Mouse (Mus musculus) gastrocnemius, adult 18-20 months (tissue): ENCODE data around the gene Irf9. TPM values are rescaled to one million over a fixed set of nuclear protein-coding genes. Genes with fewer than 3 reads are reported as not detected.

Source experiments
- DNase-seq: peaks from one replicate; pipeline ENCODE4 v3.0.0; 2021; ENCODE audit warnings: low spot score
- total RNA-seq, 2 experiments: library from RNA; stranded (reverse); gene quantifications; 2 replicates each; pipeline ENCODE4 v1.2.3; 2021

The Irf9 gene
- total RNA-seq, 2 experiments from 2014 or later, result 2.9 to 4.8 TPM

- no peak for DNase-seq
These were observed 54.6 kb downstream of the Irf9 start for GRCm38 (mm10) chr14:55658011-55658410.

Other genes with a start within 250 kb of the Irf9 start
- gene Dhrs4, start 124.8 kb upstream of the Irf9 start, total RNA-seq, result 10 to 100 TPM; 37.1 to 46.0 TPM
- under 1 TPM; 0.26 to 0.41 TPM for gene Carmil3, start 112.9 kb upstream of the Irf9 start, total RNA-seq
- not detected for gene Cpne6, start 93.1 kb upstream of the Irf9 start, total RNA-seq
- not detected for gene Nrl, start 78.6 kb upstream of the Irf9 start, total RNA-seq
- 1 to 10 TPM; 2.8 to 3.1 TPM for gene Pck2, start 63.3 kb upstream of the Irf9 start, total RNA-seq
- 100 to 1,000 TPM; 134 to 136 TPM for gene Dcaf11, start 43.6 kb upstream of the Irf9 start, total RNA-seq
- gene A730061H03Rik, start 43.2 kb upstream of the Irf9 start, total RNA-seq, result not detected
- 100 to 1,000 TPM; 273 to 289 TPM for gene Fitm1, start 28.0 kb upstream of the Irf9 start, total RNA-seq
- gene Psme1, start 25.4 kb upstream of the Irf9 start, total RNA-seq, result 10 to 100 TPM; 65.1 to 72.7 TPM
- gene Emc9, start 18.3 kb upstream of the Irf9 start, total RNA-seq, result 10 to 100 TPM; 38.2 to 40.5 TPM
- gene Psme2, start 12.5 kb upstream of the Irf9 start, total RNA-seq, result 10 to 100 TPM; 50.1 to 56.1 TPM
- gene Rnf31, start 11.9 kb upstream of the Irf9 start, total RNA-seq, result 10 to 100 TPM; 19.0 to 19.8 TPM
- gene Rec8, start 14.5 kb downstream of the Irf9 start, total RNA-seq, result not detected
- 10 to 100 TPM; 72.0 to 73.8 TPM for gene Ipo4, start 32.4 kb downstream of the Irf9 start, total RNA-seq
- 1 to 10 TPM; 1.4 to 1.6 TPM for gene Gm49378, start 34.3 kb downstream of the Irf9 start, total RNA-seq
- gene Tm9sf1, start 40.2 kb downstream of the Irf9 start, total RNA-seq, result 10 to 100 TPM; 15.7 to 16.4 TPM
- gene Tssk4, start 46.6 kb downstream of the Irf9 start, total RNA-seq, result under 1 TPM in 1 of 2 experiments, not detected in 1; 0.24 TPM
- gene Mdp1, start 56.9 kb downstream of the Irf9 start, total RNA-seq, result 10 to 100 TPM; 20.9 to 22.2 TPM
- gene Gmpr2, start 68.4 kb downstream of the Irf9 start, total RNA-seq, result 1 to 10 TPM; 2.1 to 2.4 TPM
- 100 to 1,000 TPM; 188 to 201 TPM for gene Nedd8, start 68.6 kb downstream of the Irf9 start, total RNA-seq
- gene Tinf2, start 78.2 kb downstream of the Irf9 start, total RNA-seq, result 10 to 100 TPM; 12.1 to 15.7 TPM
- gene Tgm1, start 110.4 kb downstream of the Irf9 start, total RNA-seq, result under 1 TPM in 1 of 2 experiments, not detected in 1; 0.17 TPM
- 10 to 100 TPM; 10.4 to 11.5 TPM for gene Rabggta, start 118.7 kb downstream of the Irf9 start, total RNA-seq
- 10 to 100 TPM; 29.5 to 32.1 TPM for gene Dhrs1, start 142.1 kb downstream of the Irf9 start, total RNA-seq
- 1 to 10 TPM; 9.0 to 9.4 TPM for gene Nop9, start 142.1 kb downstream of the Irf9 start, total RNA-seq
- not detected for gene Cideb, start 154.9 kb downstream of the Irf9 start, total RNA-seq
- not detected for gene Ltb4r2, start 157.9 kb downstream of the Irf9 start, total RNA-seq
- gene Ltb4r1, start 162.4 kb downstream of the Irf9 start, total RNA-seq, result under 1 TPM; 0.16 to 0.17 TPM
- gene Adcy4, start 180.5 kb downstream of the Irf9 start, total RNA-seq, result 1 to 10 TPM; 3.8 to 9.1 TPM
- 1 to 10 TPM; 1.6 to 2.5 TPM for gene Ripk3, start 185.3 kb downstream of the Irf9 start, total RNA-seq
- 1 to 10 TPM; 1.5 to 3.3 TPM for gene Nfatc4, start 219.6 kb downstream of the Irf9 start, total RNA-seq